Mouse (Mus musculus) embryonic facial prominence, embryonic 11.5 days (tissue): Measurements from ENCODE around the gene Tram2. TPM values are rescaled to one million over a fixed set of nuclear protein-coding genes. Genes with fewer than 3 reads are reported as not detected.
A peak's percentile ranks its signal among the peaks of the same experiment; 100 is the strongest.

Experiments used
- ATAC-seq: fragments of 200-750 bp; cut with Nextera tagmentation; replicated peaks from 2 replicates; pipeline ENCODE4 v1.8.0; 2017; ENCODE audit warnings: low read depth; ENCODE audit not compliant: insufficient number of reproducible peaks, low FRiP score, low TSS enrichment
- DNase-seq: peaks from one replicate; pipeline ENCODE4 v3.0.0-alpha.2; 2015; ENCODE audit warnings: low spot score
- H3K27ac ChIP-seq: fragments of 300-500 bp; sonication (generic); replicated peaks from 2 replicates; pipeline ENCODE4 v1.5.1; 2014; ENCODE audit warnings: mild to moderate bottlenecking, low read depth, low read length, control low read depth
- H3K27me3 ChIP-seq: fragments of 300-500 bp; sonication (generic); 2 replicates; pipeline ENCODE4 v1.6.1; 2014; ENCODE audit warnings: mild to moderate bottlenecking, low read length, moderate library complexity, mixed read lengths; ENCODE audit not compliant: control insufficient read depth, insufficient read depth
- H3K36me3 ChIP-seq: fragments of 300-500 bp; sonication (generic); replicated peaks from 2 replicates; pipeline ENCODE4 v1.6.1; 2014; ENCODE audit warnings: low read depth, mild to moderate bottlenecking, low read length, moderate library complexity, mixed read lengths; ENCODE audit not compliant: control insufficient read depth, insufficient read depth
- H3K4me1 ChIP-seq: fragments of 300-500 bp; sonication (generic); 2 replicates; pipeline ENCODE4 v1.6.1; 2014; ENCODE audit warnings: low read length, mixed read lengths; ENCODE audit not compliant: control insufficient read depth, insufficient read depth
- H3K4me2 ChIP-seq: fragments of 300-500 bp; sonication (generic); 2 replicates; pipeline ENCODE4 v1.6.1; 2014; ENCODE audit warnings: low read depth, mild to moderate bottlenecking, control low read depth, low read length, moderate library complexity
- H3K4me3 ChIP-seq: fragments of 300-500 bp; sonication (generic); 2 replicates; pipeline ENCODE4 v1.5.1; 2014; ENCODE audit warnings: low read depth, low read length, control low read depth
- H3K9ac ChIP-seq: fragments of 300-500 bp; sonication (generic); replicated peaks from 2 replicates; pipeline ENCODE4 v1.6.1; 2014; ENCODE audit warnings: mild to moderate bottlenecking, control low read depth, low read length
- H3K9me3 ChIP-seq: fragments of 300-500 bp; sonication (generic); replicated peaks from 2 replicates; pipeline ENCODE4 v1.6.1; 2016; ENCODE audit warnings: mild to moderate bottlenecking, low read length, inconsistent platforms, mixed read lengths; ENCODE audit not compliant: control insufficient read depth
- whole genome bisulfite sequencing: fragments of 180-500 bp; shearing (Covaris S2); extraction: QIAGEN DNeasy Blood & Tissue Kit; methylation state at CpG from one replicate; pipeline ENCODE4 v1.1.7; 2014; 5-methylcytosine and 5-hydroxymethylcytosine counted together
- polyA plus RNA-seq: library from polyadenylated mRNA; unstranded; fragments of >200 nt; fragmentation: Nextera tagmentation; extraction: Ambion mirVana; gene quantifications from 2 replicates; pipeline ENCODE4 v1.2.1, GENCODE M21; 2014

The Tram2 gene
- polyA plus RNA-seq, 1 experiment from 2014 or later, result 9.0 TPM

- no peak for ATAC-seq
- WGBS, result 89% methylated on average over 7 of the region's 7 CpGs
Observed at GRCm38 (mm10) chr1:21040173-21040572, 38.9 kb downstream of the Tram2 start.

GRCm38 (mm10) chr1:21039564-21039963 lies 39.5 kb downstream of the Tram2 start:
- no peaks in the 10 kb centered on the region for H3K27me3 ChIP-seq
- H3K9me3 ChIP-seq, result no peaks in the 10 kb centered on the region
- H3K4me3 ChIP-seq, result no peak overlapping the region
- ATAC-seq, result no peak
- no peak overlapping the region for H3K27ac ChIP-seq
- H3K36me3 ChIP-seq, result no peaks in the 10 kb centered on the region; the same call in 1 of the 2 replicates
- DNase-seq, result no peak
- no peak overlapping the region for H3K9ac ChIP-seq
- 89% methylated on average over 3 of the region's 3 CpGs for WGBS
- no peak overlapping the region for H3K4me2 ChIP-seq
- no peaks in the 10 kb centered on the region for H3K4me1 ChIP-seq

More at GRCm38 (mm10) chr1:21040173-21040572, 38.9 kb downstream of the Tram2 start:
- H3K36me3 ChIP-seq, result no peaks in the 10 kb centered on the region; the same call in 1 of the 2 replicates
- DNase-seq, result no peak
- H3K4me2 ChIP-seq, result no peak overlapping the region
- H3K9ac ChIP-seq, result no peak overlapping the region
- H3K27ac ChIP-seq, result no peak overlapping the region
- no peaks in the 10 kb centered on the region for H3K4me1 ChIP-seq
- H3K4me3 ChIP-seq, result no peak overlapping the region
- H3K9me3 ChIP-seq, result no peaks in the 10 kb centered on the region
- no peaks in the 10 kb centered on the region for H3K27me3 ChIP-seq

- Histone ChIP-seq H3K27me3 (no peaks in the 10 kb centered on the region), H3K27ac (no peak overlapping the region), H3K36me3 (no peaks in the 10 kb centered on the region; the same call in 1 of the 2 replicates), H3K4me2 (no peak overlapping the region), H3K9ac (no peak overlapping the region), H3K4me1 (no peaks in the 10 kb centered on the region), H3K4me3 (no peak overlapping the region), H3K9me3 (no peaks in the 10 kb centered on the region)
- ATAC-seq, result no peak
- WGBS, result 85% methylated on average over 6 of the region's 6 CpGs
- no peak for DNase-seq
Observed at GRCm38 (mm10) chr1:21037881-21038601, 41.0 kb downstream of the Tram2 start.

GRCm38 (mm10) chr1:21035878-21036277 lies 43.2 kb downstream of the Tram2 start:
- no peak overlapping the region for H3K4me3 ChIP-seq
- no peak for ATAC-seq
- H3K36me3 ChIP-seq, result no peaks in the 10 kb centered on the region
- no peak overlapping the region for H3K9ac ChIP-seq
- H3K4me2 ChIP-seq, result no peak overlapping the region
- 85% methylated on average over 6 of the region's 6 CpGs for WGBS
- no peak for DNase-seq
- H3K27me3 ChIP-seq, result no peaks in the 10 kb centered on the region
- H3K9me3 ChIP-seq, result no peaks in the 10 kb centered on the region
- H3K27ac ChIP-seq, result no peak overlapping the region
- H3K4me1 ChIP-seq, result no peaks in the 10 kb centered on the region

GRCm38 (mm10) chr1:21033792-21034119 lies 45.3 kb downstream of the Tram2 start:
- Histone ChIP-seq H3K4me3 (no peak overlapping the region), H3K4me1 (no peaks in the 10 kb centered on the region), H3K36me3 (no peaks in the 10 kb centered on the region), H3K9me3 (no peaks in the 10 kb centered on the region), H3K4me2 (no peak overlapping the region), H3K27me3 (no peaks in the 10 kb centered on the region), H3K27ac (no peak overlapping the region), H3K9ac (no peak overlapping the region)
- peak; percentile 32 for DNase-seq
- 0 out of 2 replicates have a peak, but pooled peaks have one; percentile 44 for ATAC-seq

DNA sequence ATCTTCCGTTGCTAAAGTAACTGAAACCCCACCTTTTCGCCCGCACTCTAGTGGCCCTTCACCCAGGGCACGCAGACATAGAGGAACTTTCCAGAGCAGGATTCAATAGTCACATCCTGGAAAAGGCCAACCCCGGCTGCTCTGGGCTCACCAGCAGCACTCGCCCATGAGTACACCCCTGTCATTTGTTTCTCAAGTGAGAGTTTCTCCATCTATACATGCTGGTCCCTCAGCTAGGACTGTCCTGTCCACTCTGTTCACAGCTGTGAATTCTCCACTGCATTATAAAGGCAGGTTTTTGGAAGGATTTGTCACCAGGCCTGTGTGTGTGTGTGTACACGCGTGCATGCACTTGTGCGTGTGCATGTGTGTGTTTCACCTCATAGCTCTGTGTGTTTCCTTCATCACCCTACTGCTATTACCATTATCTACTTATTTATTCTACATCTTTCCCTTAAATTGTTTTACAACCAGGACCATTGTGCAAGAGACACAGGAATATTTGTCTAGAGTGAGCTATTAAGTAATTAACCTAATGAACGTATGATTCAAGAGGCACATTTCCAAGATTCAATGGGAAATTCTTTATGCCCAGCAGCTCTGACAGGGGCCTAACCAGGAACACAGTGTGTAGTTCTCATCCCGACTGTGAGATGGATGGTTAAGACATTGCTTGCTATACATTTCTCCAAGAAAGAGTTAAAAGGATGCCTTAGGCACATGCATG lies 45.8 kb downstream of the Tram2 start:
- DNase-seq, result no peak
- ATAC-seq, result no peak

GRCm38 (mm10) chr1:21031650-21032049 lies 47.4 kb downstream of the Tram2 start:
- Histone ChIP-seq H3K27ac (no peak overlapping the region), H3K27me3 (no peaks in the 10 kb centered on the region), H3K4me1 (no peaks in the 10 kb centered on the region), H3K4me3 (no peak overlapping the region), H3K9ac (no peak overlapping the region), H3K36me3 (no peaks in the 10 kb centered on the region), H3K4me2 (no peak overlapping the region), H3K9me3 (no peaks in the 10 kb centered on the region)
- 90% methylated on average over 2 of the region's 2 CpGs for WGBS
- no peak for DNase-seq
- no peak for ATAC-seq

More for the DNA sequence above, 45.8 kb downstream of the Tram2 start:
- Histone ChIP-seq H3K9ac (no peak overlapping the region), H3K4me2 (no peak overlapping the region), H3K27me3 (no peaks in the 10 kb centered on the region), H3K9me3 (no peaks in the 10 kb centered on the region), H3K27ac (no peak overlapping the region), H3K4me1 (no peaks in the 10 kb centered on the region), H3K4me3 (no peak overlapping the region), H3K36me3 (no peaks in the 10 kb centered on the region)
- WGBS, result 83% methylated on average over 11 of the region's 11 CpGs

GRCm38 (mm10) chr1:21029000-21029399 lies 50.0 kb downstream of the Tram2 start:
- 91% methylated on average over 4 of the region's 4 CpGs for WGBS
- Histone ChIP-seq H3K27ac (no peak overlapping the region), H3K4me3 (no peak overlapping the region), H3K36me3 (no peaks in the 10 kb centered on the region), H3K9me3 (no peaks in the 10 kb centered on the region), H3K4me1 (no peaks in the 10 kb centered on the region), H3K27me3 (no peaks in the 10 kb centered on the region), H3K4me2 (no peak overlapping the region), H3K9ac (no peak overlapping the region)
- no peak for DNase-seq
- ATAC-seq, result no peak
